In genomic region chr5:115432395-115432794, GRCm38 (mm10) we compare ENCODE assay signal across 14 mouse cellular contexts. TPM values are rescaled to one million over a fixed set of nuclear protein-coding genes. Genes with fewer than 3 reads are reported as not detected.
A peak's percentile ranks its signal among the peaks of the same experiment; 100 is the strongest.
DNase-seq lines count a peak whose midpoint lies in the region; ATAC-seq lines count a peak whose summit lies in the region.
"Had no signal": no experiment of that assay in that cellular context is flagged by ENCODE, and none has a peak within 500 bp of the region (broad histone marks: within the 10 kb centered on the region; RNA-seq: fewer than 3 reads in every experiment).

No protein-coding gene starts in this region.

- 82% methylated on average over 11 of the region's 11 CpGs for WGBS in heart, embryonic 13.5 days
- 42% methylated on average over 11 of the region's 11 CpGs for WGBS in forebrain, embryonic 12.5 days
- WGBS in intestine, embryonic 14.5 days: 74% methylated on average over 11 of the region's 11 CpGs
- WGBS in midbrain, embryonic 16.5 days: 26% methylated on average over 11 of the region's 11 CpGs

- ATAC-seq in heart, embryonic 13.5 days (ENCODE audit: extremely low read depth, insufficient number of reproducible peaks, low FRiP score, low TSS enrichment): no peak
- ATAC-seq in forebrain, embryonic 12.5 days (ENCODE audit: low FRiP score): no peak
- ATAC-seq in intestine, embryonic 14.5 days (replicated peaks; ENCODE audit: low FRiP score, low TSS enrichment, low read depth): no peak
- no peak for ATAC-seq in midbrain, embryonic 16.5 days
- ATAC-seq in monocyte, adult 5-6 weeks (replicated peaks; ENCODE audit: insufficient number of reproducible peaks, low FRiP score, low TSS enrichment, poor library complexity, severe bottlenecking): no peak

- no peak overlapping the region; the same call in 1 of the 2 replicates for H3K9ac ChIP-seq in heart, embryonic 13.5 days
- H3K9ac ChIP-seq in forebrain, embryonic 12.5 days: peak overlapping the region; percentile 100
- H3K9ac ChIP-seq in intestine, embryonic 14.5 days (ENCODE audit: low read length): no peak overlapping the region
- H3K9ac ChIP-seq in midbrain, embryonic 16.5 days (ENCODE audit: low read depth, low read length): peak overlapping the region; percentile 100
- H3K9ac ChIP-seq: liver, embryonic 15.5 days had no signal

- no peaks in the 10 kb centered on the region for H3K9me3 ChIP-seq in heart, embryonic 13.5 days
- no peaks in the 10 kb centered on the region for H3K9me3 ChIP-seq in forebrain, embryonic 12.5 days
- no peaks in the 10 kb centered on the region for H3K9me3 ChIP-seq in intestine, embryonic 14.5 days (ENCODE audit: control insufficient read depth, low read length)
- H3K9me3 ChIP-seq in midbrain, embryonic 16.5 days (replicated peaks; ENCODE audit: control insufficient read depth, low read length, poor library complexity, severe bottlenecking): no peaks in the 10 kb centered on the region
- H3K9me3 ChIP-seq: liver, embryonic 15.5 days had no signal

- intact Hi-C loops in heart, postnatal 14 days (cut with DNase I): no loop called here

- H3K4me3 ChIP-seq in heart, embryonic 13.5 days: no peak overlapping the region
- H3K4me3 ChIP-seq in forebrain, embryonic 12.5 days (replicated peaks): peak overlapping the region; percentile 100
- H3K4me3 ChIP-seq in intestine, embryonic 14.5 days (ENCODE audit: low read depth, low read length): no peak overlapping the region
- H3K4me3 ChIP-seq in midbrain, embryonic 16.5 days (ENCODE audit: low read depth, low read length): peak overlapping the region; percentile 96
- H3K4me3 ChIP-seq: liver, embryonic 15.5 days had no signal

- H3K4me2 ChIP-seq in heart, embryonic 13.5 days: peak overlapping the region; percentile 95; the same call in 1 of the 2 replicates
- H3K4me2 ChIP-seq in forebrain, embryonic 12.5 days: peak overlapping the region; percentile 98
- peak overlapping the region; percentile 69 for H3K4me2 ChIP-seq in intestine, embryonic 14.5 days (ENCODE audit: low read length)
- peak overlapping the region; percentile 95 for H3K4me2 ChIP-seq in midbrain, embryonic 16.5 days (ENCODE audit: low read length)
- H3K4me2 ChIP-seq: liver, embryonic 15.5 days had no signal

- H3K36me3 ChIP-seq in heart, embryonic 13.5 days: peaks cover 4% of the 10 kb centered on the region; the same call in 1 of the 2 replicates
- H3K36me3 ChIP-seq in forebrain, embryonic 12.5 days (replicated peaks): peaks cover 53% of the 10 kb centered on the region
- H3K36me3 ChIP-seq in intestine, embryonic 14.5 days (ENCODE audit: control insufficient read depth, insufficient read depth, low read length): peaks cover 19% of the 10 kb centered on the region
- H3K36me3 ChIP-seq in midbrain, embryonic 16.5 days (ENCODE audit: control insufficient read depth, insufficient read depth, low read length): no peaks in the 10 kb centered on the region
- H3K36me3 ChIP-seq: liver, embryonic 15.5 days had no signal

- H3K27me3 ChIP-seq in heart, embryonic 13.5 days (replicated peaks): peaks cover 39% of the 10 kb centered on the region
- H3K27me3 ChIP-seq in forebrain, embryonic 12.5 days: no peaks in the 10 kb centered on the region
- peaks cover 5% of the 10 kb centered on the region for H3K27me3 ChIP-seq in intestine, embryonic 14.5 days (replicated peaks; ENCODE audit: control insufficient read depth, insufficient read depth, low read length)
- H3K27me3 ChIP-seq in midbrain, embryonic 16.5 days (ENCODE audit: control insufficient read depth, insufficient read depth, low read depth, low read length): no peaks in the 10 kb centered on the region

- DNase-seq in heart, postnatal 14 days: no peak
- DNase-seq in intestine, embryonic 14.5 days (ENCODE audit: low spot score): no peak
- DNase-seq in ovary, adult 18-20 months (ENCODE audit: low spot score): no peak
- no peak for DNase-seq in thymus, adult 18-20 months
- DNase-seq: adrenal gland, adult 8-10 months had no signal

- H3K27ac ChIP-seq in heart, embryonic 13.5 days (replicated peaks): no peak overlapping the region
- H3K27ac ChIP-seq in forebrain, embryonic 12.5 days: peak overlapping the region; percentile 100
- no peak overlapping the region for H3K27ac ChIP-seq in intestine, embryonic 14.5 days (ENCODE audit: low read depth)
- H3K27ac ChIP-seq in midbrain, embryonic 16.5 days (ENCODE audit: low read length): peak overlapping the region; percentile 98
- H3K27ac ChIP-seq: liver, embryonic 15.5 days had no signal

- H3K4me1 ChIP-seq in heart, embryonic 13.5 days: peaks cover 46% of the 10 kb centered on the region
- peaks cover 72% of the 10 kb centered on the region for H3K4me1 ChIP-seq in forebrain, embryonic 12.5 days
- H3K4me1 ChIP-seq in intestine, embryonic 14.5 days (replicated peaks; ENCODE audit: control insufficient read depth, insufficient read depth, low read length): peaks cover 48% of the 10 kb centered on the region
- peaks cover 73% of the 10 kb centered on the region for H3K4me1 ChIP-seq in midbrain, embryonic 16.5 days (ENCODE audit: control insufficient read depth, insufficient read depth, low read length)

RNA-seq across cellular contexts. Expression of gene Msi1, which starts 3.0 kb away (rescaled TPM):
- polyA plus RNA-seq in heart, embryonic 13.5 days (2015; fragmentation: Nextera tagmentation; extraction: Ambion mirVana): 3.7 and 4.1 TPM in 2 replicates
- 1 to 10 TPM; 1.9 to 2.0 TPM for total RNA-seq in heart, postnatal 14 days (2021)
- polyA plus RNA-seq in forebrain, embryonic 12.5 days (2016; fragmentation: Nextera tagmentation; extraction: Ambion mirVana): 161 and 182 TPM in 2 replicates
- polyA plus RNA-seq in intestine, embryonic 14.5 days (2014; fragmentation: Nextera tagmentation; extraction: Ambion mirVana): 16.0 and 16.5 TPM in 2 replicates
- 47.9 and 53.7 TPM in 2 replicates for polyA plus RNA-seq in midbrain, embryonic 16.5 days (2015; fragmentation: Nextera tagmentation; extraction: Ambion mirVana)
- total RNA-seq in monocyte, adult 5-6 weeks (2017): not detected in 3 replicates
- total RNA-seq: megakaryocyte, adult 5-6 weeks had no signal

RNA-seq across cellular contexts. Expression of gene Pla2g1b, which starts 33.7 kb away (rescaled TPM):
- 0.88 and 1.1 TPM in 2 replicates for polyA plus RNA-seq in heart, embryonic 13.5 days (2015; fragmentation: Nextera tagmentation; extraction: Ambion mirVana)
- total RNA-seq in heart, postnatal 14 days (2021): not detected
- polyA plus RNA-seq in forebrain, embryonic 12.5 days (2016; fragmentation: Nextera tagmentation; extraction: Ambion mirVana): not detected in 2 replicates
- 5.0 and 6.3 TPM in 2 replicates for polyA plus RNA-seq in intestine, embryonic 14.5 days (2014; fragmentation: Nextera tagmentation; extraction: Ambion mirVana)
- not detected in 2 replicates for polyA plus RNA-seq in midbrain, embryonic 16.5 days (2015; fragmentation: Nextera tagmentation; extraction: Ambion mirVana)
- total RNA-seq in monocyte, adult 5-6 weeks (2017): not detected in 3 replicates
- total RNA-seq: gastrocnemius, postnatal 4 days; heart, postnatal 25 days; megakaryocyte, adult 5-6 weeks had no signal
- polyA plus RNA-seq: liver, embryonic 15.5 days; urinary bladder, adult 2 months had no signal

RNA-seq across cellular contexts. Expression of gene Sirt4, which starts 52.1 kb away (rescaled TPM):
- 18.9 and 19.8 TPM in 2 replicates for polyA plus RNA-seq in heart, embryonic 13.5 days (2015; fragmentation: Nextera tagmentation; extraction: Ambion mirVana)
- 10 to 100 TPM; 17.9 to 18.7 TPM for total RNA-seq in heart, postnatal 14 days (2021)
- polyA plus RNA-seq in forebrain, embryonic 12.5 days (2016; fragmentation: Nextera tagmentation; extraction: Ambion mirVana): 20.0 and 23.2 TPM in 2 replicates
- 15.2 and 21.5 TPM in 2 replicates for polyA plus RNA-seq in intestine, embryonic 14.5 days (2014; fragmentation: Nextera tagmentation; extraction: Ambion mirVana)
- 32.3 and 32.7 TPM in 2 replicates for polyA plus RNA-seq in midbrain, embryonic 16.5 days (2015; fragmentation: Nextera tagmentation; extraction: Ambion mirVana)
- 5.2 to 10.7 TPM (median 7.8 TPM) in 3 replicates for total RNA-seq in monocyte, adult 5-6 weeks (2017)

Comparison
In these comparisons a context has a peak if more than half of its experiments do, and no peak if none do; other contexts are left out.
1. H3K27ac ChIP-seq: peak in forebrain, embryonic 12.5 days (single experiment) and midbrain, embryonic 16.5 days (single experiment); none in heart, embryonic 13.5 days (single experiment) and intestine, embryonic 14.5 days (single experiment).
2. H3K4me3 ChIP-seq: peak in forebrain, embryonic 12.5 days (single experiment) and midbrain, embryonic 16.5 days (single experiment); none in heart, embryonic 13.5 days (single experiment) and intestine, embryonic 14.5 days (single experiment).
3. H3K9ac ChIP-seq: peak in forebrain, embryonic 12.5 days (single experiment) and midbrain, embryonic 16.5 days (single experiment); none in heart, embryonic 13.5 days (single experiment) and intestine, embryonic 14.5 days (single experiment).
4. Peak in every context shown above with its lines, with median percentiles within 50 percentile points of each other: H3K4me2 ChIP-seq.